Mouse (Mus musculus) spleen, adult 2 months (tissue): ENCODE measurements around the gene Hivep1.

Experiments
- CTCF ChIP-seq: fragments of 200-500 bp; IDR thresholded peaks from 2 replicates; pipeline ENCODE4 v1.5.1; 2011; ENCODE audit warnings: mild to moderate bottlenecking, inconsistent platforms; ENCODE audit not compliant: insufficient read depth, insufficient read length, insufficient replicate concordance; ENCODE audit errors: extremely low read depth
- POLR2A ChIP-seq: fragments of 200-500 bp; IDR thresholded peaks from 2 replicates; pipeline ENCODE4 v1.6.1; 2011; ENCODE audit warnings: low read depth, low read length, inconsistent platforms

- no peak for TF ChIP-seq CTCF
- no peak for TF ChIP-seq POLR2A
These were observed 143.8 kb downstream of the Hivep1 start for GRCm38 (mm10) chr13:42195671-42196070.
